Mouse (Mus musculus) kidney, postnatal 25 days (tissue): ENCODE data around the gene Carhsp1.

Source experiments
- DNase-seq, 2 experiments: peaks; one replicate each; pipeline ENCODE4 v3.0.0; 2021; ENCODE audit warnings: mixed read lengths in 2 of 2

The Carhsp1 gene

GRCm38 (mm10) chr16:8637217-8638051 lies 34.5 kb downstream of the Carhsp1 start, which contains the start of the genes Pmm2 and Tmem186:
Gene Pmm2, plus strand, starts transcription at chr16:8637674.
Gene Tmem186, minus strand, starts transcription at chr16:8637712.
- DNase-seq = peak; percentile 86 to 93

- DNase-seq = peak in 1 of 2 experiments; percentile 55
Observed at GRCm38 (mm10) chr16:8636867-8637216, 35.1 kb downstream of the Carhsp1 start.

- no peak for DNase-seq
Observed at GRCm38 (mm10) chr16:8631428-8631827, 40.5 kb downstream of the Carhsp1 start.

- DNase-seq = no peak
Observed at GRCm38 (mm10) chr16:8630419-8630818, 41.5 kb downstream of the Carhsp1 start.

- DNase-seq = no peak
Observed at GRCm38 (mm10) chr16:8620315-8621115, 51.4 kb downstream of the Carhsp1 start.

- DNase-seq = no peak
Observed at GRCm38 (mm10) chr16:8619659-8620314, 52.2 kb downstream of the Carhsp1 start.

GRCm38 (mm10) chr16:8613447-8613846 lies 58.5 kb downstream of the Carhsp1 start:
- no peak for DNase-seq

- DNase-seq = no peak
Observed at GRCm38 (mm10) chr16:8613039-8613438, 58.9 kb downstream of the Carhsp1 start.

- no peak for DNase-seq
Observed at GRCm38 (mm10) chr16:8612214-8613005, 59.5 kb downstream of the Carhsp1 start.

- DNase-seq = no peak
Observed at GRCm38 (mm10) chr16:8610397-8610796, 61.6 kb downstream of the Carhsp1 start.
